17 mouse cellular contexts compared by ENCODE assay signal in genomic region chr16:14194164-14194950, GRCm38 (mm10). TPM values are rescaled to one million over a fixed set of nuclear protein-coding genes. Genes with fewer than 3 reads are reported as not detected.
DNase-seq lines count a peak whose midpoint lies in the region; ATAC-seq and TF ChIP-seq lines count a peak whose summit lies in the region.
"Had no signal": no experiment of that assay in that cellular context is flagged by ENCODE, and none has a peak within 500 bp of the region (broad histone marks: within the 10 kb centered on the region; RNA-seq: fewer than 3 reads in every experiment).

No protein-coding gene starts in this region.

- TF ChIP-seq POLR2A in lung, adult 2 months (IDR thresholded peaks at IDR 0.05; ENCODE audit: borderline replicate concordance, extremely low read depth, low read depth, low read length), result no peak

- no peak for TF ChIP-seq CTCF in lung, adult 2 months (IDR thresholded peaks at IDR 0.05; ENCODE audit: insufficient read depth, low read length)

- WGBS in midbrain, embryonic 11.5 days, result 43% methylated on average over 9 of the region's 9 CpGs
- WGBS in midbrain, embryonic 15.5 days, result 45% methylated on average over 9 of the region's 9 CpGs
- WGBS in lung, adult 2 months, result 40% methylated on average over 9 of the region's 9 CpGs
- 52% methylated on average over 9 of the region's 9 CpGs for WGBS in forebrain, embryonic 15.5 days

- H3K4me2 ChIP-seq in midbrain, embryonic 11.5 days, result no peak overlapping the region
- H3K4me2 ChIP-seq in midbrain, embryonic 15.5 days, result no peak overlapping the region
- H3K4me2 ChIP-seq in forebrain, embryonic 15.5 days (replicated peaks), result no peak overlapping the region
- H3K4me2 ChIP-seq: embryonic facial prominence, embryonic 12.5 days; forebrain, embryonic 13.5 days; limb, embryonic 12.5 days; midbrain, embryonic 12.5 days; neural tube, embryonic 13.5 days had no signal

- H3K36me3 ChIP-seq in midbrain, embryonic 11.5 days (ENCODE audit: control insufficient read depth, insufficient read depth, low read length), result peaks cover 8% of the 10 kb centered on the region
- H3K36me3 ChIP-seq in midbrain, embryonic 15.5 days (replicated peaks), result no peaks in the 10 kb centered on the region
- H3K36me3 ChIP-seq in forebrain, embryonic 15.5 days, result peaks cover 14% of the 10 kb centered on the region

- H3K4me3 ChIP-seq in midbrain, embryonic 11.5 days (ENCODE audit: low read depth, low read length), result no peak overlapping the region
- H3K4me3 ChIP-seq in midbrain, embryonic 15.5 days, result no peak overlapping the region
- no peak overlapping the region for H3K4me3 ChIP-seq in lung, adult 2 months (replicated peaks; ENCODE audit: extremely low read depth, low read depth, low read length)
- H3K4me3 ChIP-seq in forebrain, embryonic 15.5 days, result no peak overlapping the region
- H3K4me3 ChIP-seq: embryonic facial prominence, embryonic 12.5 days; forebrain, embryonic 13.5 days; hindbrain, embryonic 10.5 days; limb, embryonic 12.5 days; midbrain, embryonic 12.5 days; neural tube, embryonic 13.5 days had no signal

- peak; percentile 35 for DNase-seq in heart, adult 8-10 months (ENCODE audit: low spot score)
- DNase-seq in heart, postnatal 4 days, result no peak
- DNase-seq in midbrain, embryonic 11.5 days (ENCODE audit: low spot score, missing footprints), result peak; percentile 72
- DNase-seq in lung, adult 2 months, result peak; percentile 11
- DNase-seq in cerebellum, adult 9-11 months, result no peak
- DNase-seq: cerebellum, adult 2 months; gastrocnemius, postnatal 10 days had no signal

- 0 out of 2 replicates have a peak, but pooled peaks have one; percentile 7 for ATAC-seq in midbrain, embryonic 11.5 days (ENCODE audit: low FRiP score)
- no peak for ATAC-seq in midbrain, embryonic 15.5 days (replicated peaks)
- no peak for ATAC-seq in forebrain, embryonic 15.5 days (replicated peaks)
- ATAC-seq: forebrain, embryonic 13.5 days; intestine, embryonic 16.5 days; Patski had no signal

- H3K4me1 ChIP-seq in midbrain, embryonic 11.5 days (ENCODE audit: control insufficient read depth, insufficient read depth, low read length), result no peaks in the 10 kb centered on the region
- H3K4me1 ChIP-seq in midbrain, embryonic 15.5 days, result no peaks in the 10 kb centered on the region
- no peaks in the 10 kb centered on the region for H3K4me1 ChIP-seq in lung, adult 2 months (ENCODE audit: control insufficient read depth, insufficient read depth, low read length)
- no peaks in the 10 kb centered on the region for H3K4me1 ChIP-seq in forebrain, embryonic 15.5 days
- H3K4me1 ChIP-seq: embryonic facial prominence, embryonic 12.5 days; forebrain, embryonic 13.5 days; hindbrain, embryonic 10.5 days; limb, embryonic 12.5 days; midbrain, embryonic 12.5 days; neural tube, embryonic 13.5 days had no signal

- no peak overlapping the region for H3K27ac ChIP-seq in midbrain, embryonic 11.5 days (ENCODE audit: low read depth, low read length)
- H3K27ac ChIP-seq in midbrain, embryonic 15.5 days, result no peak overlapping the region
- no peak overlapping the region for H3K27ac ChIP-seq in forebrain, embryonic 15.5 days (replicated peaks)
- H3K27ac ChIP-seq: embryonic facial prominence, embryonic 12.5 days; forebrain, embryonic 13.5 days; hindbrain, embryonic 10.5 days; limb, embryonic 12.5 days; midbrain, embryonic 12.5 days; neural tube, embryonic 13.5 days had no signal

- H3K27me3 ChIP-seq in midbrain, embryonic 11.5 days (ENCODE audit: control insufficient read depth, insufficient read depth, low read length), result no peaks in the 10 kb centered on the region
- H3K27me3 ChIP-seq in midbrain, embryonic 15.5 days (replicated peaks), result no peaks in the 10 kb centered on the region
- no peaks in the 10 kb centered on the region for H3K27me3 ChIP-seq in forebrain, embryonic 15.5 days
- H3K27me3 ChIP-seq: embryonic facial prominence, embryonic 12.5 days; forebrain, embryonic 13.5 days; limb, embryonic 12.5 days; midbrain, embryonic 12.5 days; neural tube, embryonic 13.5 days; Patski had no signal

- H3K9ac ChIP-seq in midbrain, embryonic 11.5 days (ENCODE audit: low read length), result no peak overlapping the region
- no peak overlapping the region for H3K9ac ChIP-seq in midbrain, embryonic 15.5 days
- H3K9ac ChIP-seq in forebrain, embryonic 15.5 days (replicated peaks), result no peak overlapping the region
- H3K9ac ChIP-seq: embryonic facial prominence, embryonic 12.5 days; forebrain, embryonic 13.5 days; limb, embryonic 12.5 days; midbrain, embryonic 12.5 days; neural tube, embryonic 13.5 days had no signal

- H3K9me3 ChIP-seq in midbrain, embryonic 11.5 days (ENCODE audit: control insufficient read depth, low read length), result no peaks in the 10 kb centered on the region
- H3K9me3 ChIP-seq in midbrain, embryonic 15.5 days, result no peaks in the 10 kb centered on the region
- H3K9me3 ChIP-seq in forebrain, embryonic 15.5 days, result no peaks in the 10 kb centered on the region
- H3K9me3 ChIP-seq: embryonic facial prominence, embryonic 12.5 days; forebrain, embryonic 13.5 days; hindbrain, embryonic 10.5 days; limb, embryonic 12.5 days; midbrain, embryonic 12.5 days; neural tube, embryonic 13.5 days had no signal

RNA-seq across cellular contexts. Expression of gene Marf1, which starts 31.2 kb away (rescaled TPM):
- 10 to 100 TPM; 32.8 to 38.0 (median 35.4) TPM for total RNA-seq in heart, adult 8-10 months (2022)
- total RNA-seq in heart, postnatal 4 days (2021), result 10 to 100 TPM; 24.7 to 24.8 TPM
- polyA plus RNA-seq in midbrain, embryonic 11.5 days (2014; fragmentation: Nextera tagmentation; extraction: Ambion mirVana), result 17.4 and 17.6 TPM in 2 replicates
- 16.2 and 16.3 TPM in 2 replicates for polyA plus RNA-seq in midbrain, embryonic 15.5 days (2015; fragmentation: Nextera tagmentation; extraction: Ambion mirVana)
- polyA plus RNA-seq in lung, adult 2 months (2012; rRNA removed), result 12.1 and 15.7 TPM in 2 replicates
- polyA plus RNA-seq in forebrain, embryonic 15.5 days (2015; fragmentation: Nextera tagmentation; extraction: Ambion mirVana), result 17.0 and 18.9 TPM in 2 replicates

RNA-seq across cellular contexts. Expression of gene Nde1, which starts 31.3 kb away (rescaled TPM):
- total RNA-seq in heart, adult 8-10 months (2022), result 10 to 100 TPM; 28.2 to 30.3 (median 29.6) TPM
- total RNA-seq in heart, postnatal 4 days (2021), result 10 to 100 TPM; 48.7 to 52.7 TPM
- polyA plus RNA-seq in midbrain, embryonic 11.5 days (2014; fragmentation: Nextera tagmentation; extraction: Ambion mirVana), result 176 and 181 TPM in 2 replicates
- 23.7 and 27.5 TPM in 2 replicates for polyA plus RNA-seq in midbrain, embryonic 15.5 days (2015; fragmentation: Nextera tagmentation; extraction: Ambion mirVana)
- polyA plus RNA-seq in lung, adult 2 months (2012; rRNA removed), result 39.1 and 39.3 TPM in 2 replicates
- 60.7 and 69.1 TPM in 2 replicates for polyA plus RNA-seq in forebrain, embryonic 15.5 days (2015; fragmentation: Nextera tagmentation; extraction: Ambion mirVana)

Comparison
In these comparisons a context has a peak if more than half of its experiments do, and no peak if none do; other contexts are left out.
1. DNase-seq: peak in heart, adult 8-10 months (single experiment), midbrain, embryonic 11.5 days (single experiment) and lung, adult 2 months (single experiment); none in heart, postnatal 4 days (single experiment) and cerebellum, adult 9-11 months (single experiment).